Mouse (Mus musculus): Measurements from ENCODE around the gene Atp6ap2. TPM values are rescaled to one million over a fixed set of nuclear protein-coding genes. Genes with fewer than 3 reads are reported as not detected.

The Atp6ap2 gene
- polyA plus RNA-seq, 1 experiment, result 55.4 TPM

DNA sequence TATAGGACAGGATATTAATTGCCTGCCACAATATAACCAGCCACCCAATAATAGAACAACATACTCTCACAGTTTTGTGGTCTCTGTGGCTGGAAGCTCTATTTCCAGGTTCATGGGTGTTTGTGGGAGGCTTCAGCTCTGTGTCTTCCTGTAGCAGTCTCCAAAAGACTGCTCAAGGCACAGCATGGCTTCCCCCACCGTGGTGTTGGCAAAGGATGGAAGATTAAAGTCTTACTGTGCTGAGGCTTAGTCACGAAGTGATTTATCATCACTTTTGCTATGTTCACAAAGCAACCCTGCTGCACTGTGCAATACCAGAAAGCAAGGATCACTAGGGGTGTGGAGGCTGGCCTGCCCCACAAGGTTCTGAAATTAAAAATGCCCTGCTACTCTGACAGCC lies 66.3 kb downstream of the Atp6ap2 start:
- Histone ChIP-seq H3K4me3 (ENCODE audit: low read depth, low read length) (no peak overlapping the region), H3K27ac (ENCODE audit: insufficient read depth, low read length) (no peak overlapping the region), H3K9me3 (replicated peaks; ENCODE audit: control insufficient read depth, insufficient read depth, low read length, poor library complexity, severe bottlenecking) (no peaks in the 10 kb centered on the region), H3K36me3 (ENCODE audit: control insufficient read depth, insufficient read depth, low read length, poor library complexity, severe bottlenecking) (peaks cover 4% of the 10 kb centered on the region; the same call in 1 of the 2 replicates), H3K9ac (ENCODE audit: low read depth, poor library complexity, severe bottlenecking) (no peak overlapping the region), H3K27me3 (ENCODE audit: control insufficient read depth, insufficient read depth, low read length, poor library complexity, severe bottlenecking) (no peaks in the 10 kb centered on the region), H3K4me1 (ENCODE audit: control insufficient read depth, insufficient read depth, low read length) (no peaks in the 10 kb centered on the region)
- TF ChIP-seq POLR2A (IDR thresholded peaks at IDR 0.05; ENCODE audit: insufficient read depth, low read length), result no peak
- no peak for TF ChIP-seq CTCF (IDR thresholded peaks at IDR 0.05; ENCODE audit: low read depth, low read length)
- no peak for TF ChIP-seq EP300 (IDR thresholded peaks at IDR 0.05; ENCODE audit: insufficient read depth, low read depth, low read length)

Other genes starting within 250 kb of the Atp6ap2 start
- 20.3 and 22.1 TPM in 2 replicates for gene 1810030O07Rik, start 85.9 kb downstream of the Atp6ap2 start, polyA plus RNA-seq (2011; ENCODE audit: insufficient read depth, insufficient read length, low read depth, missing spikeins)
- 43.9 and 46.2 TPM in 2 replicates for gene Med14, start 174.3 kb downstream of the Atp6ap2 start, polyA plus RNA-seq (2011; ENCODE audit: insufficient read depth, insufficient read length, low read depth, missing spikeins)

Data from ES-Bruce4 (cell line).